Mouse (Mus musculus) limb, embryonic 11.5 days (tissue): ENCODE results near the gene Maml1. TPM values are rescaled to one million over a fixed set of nuclear protein-coding genes. Genes with fewer than 3 reads are reported as not detected.

ENCODE experiments used
- ATAC-seq: fragments of 200-750 bp; cut with Nextera tagmentation; 2 replicates; pipeline ENCODE4 v1.8.0; 2017; ENCODE audit warnings: low read depth; ENCODE audit not compliant: insufficient number of reproducible peaks, low FRiP score, low TSS enrichment
- DNase-seq: peaks from one replicate; pipeline ENCODE4 v3.0.0-alpha.2; 2015; ENCODE audit warnings: low spot score
- H3K27ac ChIP-seq: fragments of 300-500 bp; sonication (generic); replicated peaks from 2 replicates; pipeline ENCODE4 v1.5.1; 2014; ENCODE audit warnings: low read depth, mild to moderate bottlenecking, low read length
- H3K27me3 ChIP-seq: fragments of 300-500 bp; sonication (generic); 2 replicates; pipeline ENCODE4 v1.6.1; 2014; ENCODE audit warnings: mild to moderate bottlenecking, low read length, mixed read lengths; ENCODE audit not compliant: control insufficient read depth, insufficient read depth
- H3K36me3 ChIP-seq: fragments of 300-500 bp; sonication (generic); 2 replicates; pipeline ENCODE4 v1.6.1; 2014; ENCODE audit warnings: mild to moderate bottlenecking, low read length, moderate library complexity, mixed read lengths; ENCODE audit not compliant: control insufficient read depth, insufficient read depth
- H3K4me1 ChIP-seq: fragments of 300-500 bp; sonication (generic); 2 replicates; pipeline ENCODE4 v1.6.1; 2014; ENCODE audit warnings: low read length, mixed read lengths; ENCODE audit not compliant: control insufficient read depth, insufficient read depth
- H3K4me2 ChIP-seq: fragments of 300-500 bp; sonication (generic); 2 replicates; pipeline ENCODE4 v1.6.1; 2014; ENCODE audit warnings: low read depth, mild to moderate bottlenecking, moderate library complexity; ENCODE audit not compliant: severe bottlenecking
- H3K4me3 ChIP-seq: fragments of 300-500 bp; sonication (generic); 2 replicates; pipeline ENCODE4 v1.5.1; 2014; ENCODE audit warnings: low read depth, low read length
- H3K9ac ChIP-seq: fragments of 300-500 bp; sonication (generic); 2 replicates; pipeline ENCODE4 v1.6.1; 2014; ENCODE audit warnings: mild to moderate bottlenecking, low read length
- H3K9me3 ChIP-seq: fragments of 300-500 bp; sonication (generic); 2 replicates; pipeline ENCODE4 v1.6.1; 2016; ENCODE audit warnings: low read length; ENCODE audit not compliant: control insufficient read depth
- WGBS: fragments of 180-500 bp; shearing (Covaris S2); extraction: QIAGEN DNeasy Blood & Tissue Kit; methylation state at CpG from one replicate; pipeline ENCODE4 v1.1.7; 2014; 5-methylcytosine and 5-hydroxymethylcytosine counted together
- polyA plus RNA-seq: library from polyadenylated mRNA; unstranded; fragments of >200 nt; fragmentation: Nextera tagmentation; extraction: Ambion mirVana; gene quantifications from 2 replicates; pipeline ENCODE4 v1.2.1, GENCODE M21; 2014

Gene Maml1
- polyA plus RNA-seq = 14.4 and 14.6 TPM in 2 replicates

- H3K9me3 ChIP-seq = no peaks in the 10 kb centered on the region
- H3K4me3 ChIP-seq = peak within 1 kb of the TSS; percentile 97
- H3K4me1 ChIP-seq = peaks cover 6% of the 10 kb centered on the region
- ATAC-seq (peak; percentile 97), DNase-seq (peak; percentile 98)
- H3K9ac ChIP-seq = peak within 1 kb of the TSS; percentile 99
- no peaks in the 10 kb centered on the region for H3K27me3 ChIP-seq
- 0% methylated on average over 45 of the region's 45 CpGs for WGBS
- H3K36me3 ChIP-seq = peaks cover 14% of the 10 kb centered on the region; the same call in 1 of the 2 replicates
- peak within 1 kb of the TSS; percentile 81 for H3K4me2 ChIP-seq
- peak within 1 kb of the TSS; percentile 96 for H3K27ac ChIP-seq
Observed at GRCm38 (mm10) chr11:50292190-50292855, at the start of gene Maml1. Gene Maml1, minus strand, starts transcription at chr11:50292311.

- DNase-seq (no peak), ATAC-seq (no peak)
Observed at GRCm38 (mm10) chr11:50336891-50337290, 44.8 kb upstream of the Maml1 start.

GRCm38 (mm10) chr11:50336126-50336525 is 44.0 kb upstream of the Maml1 start:
- H3K27me3 ChIP-seq = no peaks in the 10 kb centered on the region
- no peak overlapping the region for H3K4me3 ChIP-seq
- no peaks in the 10 kb centered on the region for H3K4me1 ChIP-seq
- H3K4me2 ChIP-seq = no peak overlapping the region
- no peaks in the 10 kb centered on the region for H3K9me3 ChIP-seq
- ATAC-seq (no peak), DNase-seq (no peak)
- no peak overlapping the region for H3K27ac ChIP-seq
- H3K9ac ChIP-seq = no peak overlapping the region
- no peaks in the 10 kb centered on the region for H3K36me3 ChIP-seq
- WGBS = 44% methylated on average over 1 of the region's 1 CpGs

More at GRCm38 (mm10) chr11:50336891-50337290, 44.8 kb upstream of the Maml1 start:
- WGBS = 80% methylated on average over 4 of the region's 4 CpGs
- Histone ChIP-seq H3K27me3 (no peaks in the 10 kb centered on the region), H3K27ac (no peak overlapping the region), H3K4me2 (no peak overlapping the region), H3K9ac (no peak overlapping the region), H3K4me1 (no peaks in the 10 kb centered on the region), H3K36me3 (no peaks in the 10 kb centered on the region), H3K4me3 (no peak overlapping the region), H3K9me3 (no peaks in the 10 kb centered on the region)

GRCm38 (mm10) chr11:50333181-50333580 is 41.1 kb upstream of the Maml1 start:
- H3K9me3 ChIP-seq = no peaks in the 10 kb centered on the region
- no peaks in the 10 kb centered on the region for H3K27me3 ChIP-seq
- H3K4me2 ChIP-seq = no peak overlapping the region
- no peak overlapping the region for H3K27ac ChIP-seq
- ATAC-seq = no peak
- 87% methylated on average over 3 of the region's 3 CpGs for WGBS
- H3K4me1 ChIP-seq = no peaks in the 10 kb centered on the region
- no peak overlapping the region for H3K4me3 ChIP-seq
- H3K36me3 ChIP-seq = no peaks in the 10 kb centered on the region
- DNase-seq = no peak
- H3K9ac ChIP-seq = no peak overlapping the region

- Histone ChIP-seq H3K27ac (no peak overlapping the region), H3K4me3 (no peak overlapping the region), H3K9ac (no peak overlapping the region), H3K9me3 (no peaks in the 10 kb centered on the region), H3K4me1 (no peaks in the 10 kb centered on the region), H3K27me3 (no peaks in the 10 kb centered on the region), H3K36me3 (no peaks in the 10 kb centered on the region), H3K4me2 (no peak overlapping the region)
- DNase-seq (no peak), ATAC-seq (no peak)
- 96% methylated on average over 1 of the region's 1 CpGs for WGBS
Observed at GRCm38 (mm10) chr11:50329378-50329777, 37.3 kb upstream of the Maml1 start.

- DNase-seq (no peak), ATAC-seq (no peak)
- 92% methylated on average over 3 of the region's 3 CpGs for WGBS
- peaks cover 4% of the 10 kb centered on the region; the same call in 1 of the 2 replicates for H3K4me1 ChIP-seq
- no peaks in the 10 kb centered on the region for H3K36me3 ChIP-seq
- no peak overlapping the region for H3K27ac ChIP-seq
- H3K4me3 ChIP-seq = no peak overlapping the region
- no peaks in the 10 kb centered on the region for H3K27me3 ChIP-seq
- no peak overlapping the region for H3K9ac ChIP-seq
- H3K4me2 ChIP-seq = no peak overlapping the region
- no peaks in the 10 kb centered on the region for H3K9me3 ChIP-seq
Observed at GRCm38 (mm10) chr11:50328075-50328625, 36.0 kb upstream of the Maml1 start.

GRCm38 (mm10) chr11:50326302-50326966 is 34.3 kb upstream of the Maml1 start:
- Histone ChIP-seq H3K4me3 (peak overlapping the region; percentile 74), H3K27ac (peak overlapping the region; percentile 83), H3K27me3 (no peaks in the 10 kb centered on the region), H3K4me1 (peaks cover 4% of the 10 kb centered on the region; the same call in 1 of the 2 replicates), H3K36me3 (no peaks in the 10 kb centered on the region), H3K4me2 (peak overlapping the region; percentile 70), H3K9ac (peak overlapping the region; percentile 84), H3K9me3 (no peaks in the 10 kb centered on the region)
- DNase-seq (no peak), ATAC-seq (no peak)
- 9% methylated on average over 7 of the region's 7 CpGs for WGBS

- no peaks in the 10 kb centered on the region for H3K9me3 ChIP-seq
- ATAC-seq = peak; percentile 99
Observed at GRCm38 (mm10) chr11:50325496-50326301, 33.6 kb upstream of the Maml1 start, which contains the start of gene Canx. Gene Canx, minus strand, starts transcription at chr11:50325673.

More at GRCm38 (mm10) chr11:50325496-50326301, 33.6 kb upstream of the Maml1 start, which contains the start of gene Canx:
- peak; percentile 100 for DNase-seq
- Histone ChIP-seq H3K4me3 (peak within 1 kb of the TSS; percentile 74), H3K27me3 (no peaks in the 10 kb centered on the region), H3K4me1 (peaks cover 4% of the 10 kb centered on the region; the same call in 1 of the 2 replicates), H3K27ac (peak within 1 kb of the TSS; percentile 83), H3K36me3 (no peaks in the 10 kb centered on the region), H3K9ac (peak within 1 kb of the TSS; percentile 93), H3K4me2 (peak within 1 kb of the TSS; percentile 71)
- under 1% methylated on average over 64 of the region's 64 CpGs for WGBS
